Mouse (Mus musculus): Measurements from ENCODE around the gene Cdkl1. TPM values are rescaled to one million over a fixed set of nuclear protein-coding genes. Genes with fewer than 3 reads are reported as not detected.

Gene Cdkl1
- total and polyA plus RNA-seq, 3 experiments: 0.08 to 0.32 TPM; not detected in 1

- Histone ChIP-seq H3K4me3 (ENCODE audit: control insufficient read depth in 1 of 2, insufficient read depth in 1 of 2, low read depth in 2 of 2, low read length in 2 of 2) (peak overlapping the region; percentile 44 to 68; a peak in 3 of 4 replicates), H3K27ac (ENCODE audit: control insufficient read depth, low read depth, low read length) (no peak overlapping the region), H3K36me3 (ENCODE audit: control insufficient read depth in 1 of 2, insufficient read depth in 2 of 2, low read length in 2 of 2) (no peaks in the 10 kb centered on the region; a peak in 1 of 4 replicates), H3K9ac (ENCODE audit: control insufficient read depth, low read depth, low read length, poor library complexity, severe bottlenecking) (no peak overlapping the region), H3K27me3 (ENCODE audit: control insufficient read depth in 1 of 2, insufficient read depth in 2 of 2, low read length in 2 of 2) (peaks cover 0 to 4% of the 10 kb centered on the region in 2 experiments; a peak in 2 of 4 replicates), H3K79me2 (ENCODE audit: control insufficient read depth, insufficient read depth, low read length, poor library complexity) (no peaks in the 10 kb centered on the region), H3K9me3 (replicated peaks; ENCODE audit: insufficient read depth, low read length) (no peaks in the 10 kb centered on the region), H3K4me1 (ENCODE audit: control insufficient read depth in 1 of 2, insufficient read depth in 2 of 2, low read length in 2 of 2) (no peaks in the 10 kb centered on the region)
- no peak for DNase-seq (ENCODE audit: low read depth, low spot score)
- TF ChIP-seq RCOR1 (IDR thresholded peaks at IDR 0.05; ENCODE audit: low read depth, low read length) (no peak), ELF1 (IDR thresholded peaks at IDR 0.05; ENCODE audit: low read depth, low read length) (no peak), ZNF384 (IDR thresholded peaks at IDR 0.05; ENCODE audit: low read depth, low read length) (no peak), SIN3A (IDR thresholded peaks at IDR 0.05; ENCODE audit: low read length) (no peak), E2F4 (IDR thresholded peaks at IDR 0.05; ENCODE audit: borderline replicate concordance, low read depth, low read length) (no peak), CHD2 (IDR thresholded peaks at IDR 0.05; ENCODE audit: low read length) (no peak), MYC (IDR thresholded peaks at IDR 0.05; ENCODE audit: low read depth, low read length) (no peak), MAZ (IDR thresholded peaks at IDR 0.05; ENCODE audit: low read depth, low read length) (no peak), ZC3H11A (IDR thresholded peaks at IDR 0.05; ENCODE audit: low read depth, low read length) (no peak), MAX (IDR thresholded peaks at IDR 0.05; ENCODE audit: low read length) (no peak), TCF12 (IDR thresholded peaks at IDR 0.05; ENCODE audit: low read depth, low read length) (no peak), MXI1 (IDR thresholded peaks at IDR 0.05; ENCODE audit: low read depth, low read length) (no peak), ZKSCAN1 (IDR thresholded peaks at IDR 0.05; ENCODE audit: low read depth, low read length) (no peak), CTCF (IDR thresholded peaks at IDR 0.05 in 2 of 3, conservative IDR thresholded peaks at IDR 0.05 in 1 of 3; ENCODE audit: control insufficient read depth in 1 of 3, insufficient read depth in 1 of 3, low read depth in 2 of 3, low read length in 3 of 3, poor library complexity in 1 of 3, severe bottlenecking in 1 of 3) (no peak), CHD1 (IDR thresholded peaks at IDR 0.05; ENCODE audit: low read depth, low read length) (no peak), NRF1 (IDR thresholded peaks at IDR 0.05; ENCODE audit: insufficient read depth, low read depth, low read length, poor library complexity, severe bottlenecking) (no peak)
Observed at GRCm38 (mm10) chr12:69789766-69790529, 1.1 kb downstream of the Cdkl1 start.

GRCm38 (mm10) chr12:69788380-69788779 is 2.7 kb downstream of the Cdkl1 start:
- no peak for TF ChIP-seq ETS1 (IDR thresholded peaks at IDR 0.05; ENCODE audit: low read depth, low read length)
- TF ChIP-seq TBP (IDR thresholded peaks at IDR 0.05; ENCODE audit: low read depth, low read length): no peak
- TF ChIP-seq USF2 (IDR thresholded peaks at IDR 0.05; ENCODE audit: borderline replicate concordance in 1 of 2, insufficient read depth in 1 of 2, low read depth in 1 of 2, low read length in 2 of 2): no peak
- no peak for TF ChIP-seq MYB (IDR thresholded peaks at IDR 0.05; ENCODE audit: low read depth, low read length)
- no peak for TF ChIP-seq MEF2A (IDR thresholded peaks at IDR 0.05; ENCODE audit: extremely low read depth, insufficient replicate concordance, low read depth, low read length, poor library complexity, severe bottlenecking)
- TF ChIP-seq E2F4 (IDR thresholded peaks at IDR 0.05; ENCODE audit: borderline replicate concordance, low read depth, low read length): no peak
- no peak for TF ChIP-seq POLR2A (IDR thresholded peaks at IDR 0.05; ENCODE audit: control insufficient read depth in 1 of 2, insufficient read depth in 1 of 2, low read depth in 1 of 2, low read length in 2 of 2, poor library complexity in 1 of 2)
- TF ChIP-seq TAL1 (IDR thresholded peaks at IDR 0.05; ENCODE audit: low read length): no peak
- TF ChIP-seq USF1 (IDR thresholded peaks at IDR 0.05; ENCODE audit: low read depth, low read length): no peak
- TF ChIP-seq ZNF384 (IDR thresholded peaks at IDR 0.05; ENCODE audit: low read depth, low read length): no peak
- TF ChIP-seq JUND (IDR thresholded peaks at IDR 0.05; ENCODE audit: low read depth, low read length): no peak
- no peak for TF ChIP-seq CHD2 (IDR thresholded peaks at IDR 0.05; ENCODE audit: low read length)
- no peak for TF ChIP-seq RCOR1 (IDR thresholded peaks at IDR 0.05; ENCODE audit: low read depth, low read length)
- TF ChIP-seq MAFK (IDR thresholded peaks at IDR 0.05; ENCODE audit: borderline replicate concordance, low read depth, low read length): no peak
- no peak for TF ChIP-seq HCFC1 (IDR thresholded peaks at IDR 0.05; ENCODE audit: low read depth, low read length)
- no peak for TF ChIP-seq BHLHE40 (IDR thresholded peaks at IDR 0.05; ENCODE audit: borderline replicate concordance, low read depth, low read length)
- no peak for TF ChIP-seq UBTF (IDR thresholded peaks at IDR 0.05; ENCODE audit: borderline replicate concordance, insufficient read depth, low read depth, low read length)
- no peak for DNase-seq (ENCODE audit: low read depth, low spot score)
- H3K9ac ChIP-seq (ENCODE audit: control insufficient read depth, low read depth, low read length, poor library complexity, severe bottlenecking): no peak overlapping the region
- H3K4me3 ChIP-seq (ENCODE audit: control insufficient read depth in 1 of 2, insufficient read depth in 1 of 2, low read depth in 2 of 2, low read length in 2 of 2): no peak overlapping the region
- H3K9me3 ChIP-seq (replicated peaks; ENCODE audit: insufficient read depth, low read length): no peaks in the 10 kb centered on the region
- H3K4me1 ChIP-seq (ENCODE audit: control insufficient read depth in 1 of 2, insufficient read depth in 2 of 2, low read length in 2 of 2): peaks cover 0 to 4% of the 10 kb centered on the region in 2 experiments; a peak in 1 of 4 replicates
- no peak overlapping the region for H3K27ac ChIP-seq (ENCODE audit: control insufficient read depth, low read depth, low read length)
- no peaks in the 10 kb centered on the region for H3K27me3 ChIP-seq (ENCODE audit: control insufficient read depth in 1 of 2, insufficient read depth in 2 of 2, low read length in 2 of 2)
- H3K79me2 ChIP-seq (ENCODE audit: control insufficient read depth, insufficient read depth, low read length, poor library complexity): no peaks in the 10 kb centered on the region
- no peaks in the 10 kb centered on the region; a peak in 1 of 4 replicates for H3K36me3 ChIP-seq (ENCODE audit: control insufficient read depth in 1 of 2, insufficient read depth in 2 of 2, low read length in 2 of 2)
